Mouse (Mus musculus) erythroblast, embryonic 14.5 days (primary cell): ENCODE measurements around the gene Adam1a.

ENCODE experiments used
- GATA1 ChIP-seq: IDR thresholded peaks from 2 replicates; pipeline ENCODE4 v1.6.1; 2012; ENCODE audit warnings: low read length, inconsistent platforms, mixed read lengths
- TAL1 ChIP-seq: IDR thresholded peaks from 3 replicates; pipeline ENCODE4 v1.6.1; 2012; ENCODE audit warnings: low read length, inconsistent platforms, mixed read lengths

GRCm38 (mm10) chr5:121541235-121541634 is 4.0 kb downstream of the Adam1a start:
- TF ChIP-seq GATA1 (no peak), TAL1 (no peak)
